Mouse (Mus musculus) embryonic fibroblast, embryonic 13.5 days (primary cell): ENCODE data around the gene Gm49373. TPM values are rescaled to one million over a fixed set of nuclear protein-coding genes. Genes with fewer than 3 reads are reported as not detected.
"Not testable (repeated sequence)": the region's sequence is repeated elsewhere in the genome, so short reads cannot be mapped to it uniquely, and the experiment has no call there.

Experiments
- H3K27ac ChIP-seq: 2 replicates; pipeline ENCODE4 v1.5.1; 2012; ENCODE audit warnings: low read length, control low read depth, inconsistent platforms; ENCODE audit not compliant: insufficient read depth
- H3K4me1 ChIP-seq: 2 replicates; pipeline ENCODE4 v1.6.1; 2011; ENCODE audit warnings: low read length; ENCODE audit not compliant: control insufficient read depth, insufficient read depth
- H3K4me3 ChIP-seq: 2 replicates; pipeline ENCODE4 v1.5.1; 2011; ENCODE audit warnings: mild to moderate bottlenecking, control low read depth, low read length; ENCODE audit not compliant: insufficient read depth
- CTCF ChIP-seq: IDR thresholded peaks from 2 replicates; pipeline ENCODE4 v1.5.1; 2011; ENCODE audit warnings: mild to moderate bottlenecking, control low read depth, low read length, moderate library complexity, borderline replicate concordance; ENCODE audit not compliant: insufficient read depth
- POLR2A ChIP-seq: IDR thresholded peaks from 2 replicates; pipeline ENCODE4 v1.6.1; 2011; ENCODE audit warnings: low read depth, mild to moderate bottlenecking, control low read depth, low read length, moderate library complexity
- polyA plus RNA-seq: library from polyadenylated mRNA; stranded (reverse); fragments of >200 nt; gene quantifications from 2 replicates; pipeline ENCODE4 v1.2.4, GENCODE M21; 2011; ENCODE audit warnings: low read depth; ENCODE audit not compliant: missing spikeins, insufficient read length

The Gm49373 gene
- polyA plus RNA-seq, 1 experiment, result 0.44 TPM

GRCm38 (mm10) chr9:21081127-21081526, 8.2 kb upstream of the Gm49373 start:
- H3K4me1 ChIP-seq, result no peaks in the 10 kb centered on the region
- TF ChIP-seq CTCF (no peak), POLR2A (no peak)
- H3K4me3 ChIP-seq, result no peak overlapping the region
- no peak overlapping the region for H3K27ac ChIP-seq

- Histone ChIP-seq H3K4me1 (peaks cover 9% of the 10 kb centered on the region), H3K4me3 (no peak overlapping the region), H3K27ac (no peak overlapping the region)
- TF ChIP-seq CTCF (no peak), POLR2A (no peak)
These were observed 2.7 kb upstream of the Gm49373 start for GRCm38 (mm10) chr9:21075625-21076024.

GRCm38 (mm10) chr9:21074173-21074572, 1.3 kb upstream of the Gm49373 start:
- no peak for TF ChIP-seq POLR2A
- no peak for TF ChIP-seq CTCF
- Histone ChIP-seq H3K4me3 (no peak overlapping the region), H3K4me1 (peaks cover 9% of the 10 kb centered on the region), H3K27ac (no peak overlapping the region)

GRCm38 (mm10) chr9:21072641-21073040, 255 bp downstream of the Gm49373 start:
- peak overlapping the region; percentile 79 for H3K4me3 ChIP-seq
- TF ChIP-seq CTCF (no peak), POLR2A (no peak)
- H3K27ac ChIP-seq, result 0 out of 2 replicates have a peak overlapping the region, but pooled peaks have one; percentile 10
- H3K4me1 ChIP-seq, result peaks cover 9% of the 10 kb centered on the region

GRCm38 (mm10) chr9:21067006-21067684, 5.8 kb downstream of the Gm49373 start, which contains the start of gene Zglp1:
Zglp1 (minus strand) TSS chr9:21067093.
- TF ChIP-seq CTCF, result no peak
- no peak for TF ChIP-seq POLR2A
- Histone ChIP-seq H3K4me3 (no peak within 1 kb of the TSS), H3K4me1 (peaks cover 7% of the 10 kb centered on the region), H3K27ac (no peak within 1 kb of the TSS)

- peak overlapping the region; percentile 14; the same call in 1 of the 2 replicates for H3K27ac ChIP-seq
- TF ChIP-seq POLR2A (no peak), CTCF (no peak)
- no peak overlapping the region for H3K4me3 ChIP-seq
- no peaks in the 10 kb centered on the region for H3K4me1 ChIP-seq
These were observed 10.0 kb downstream of the Gm49373 start for GRCm38 (mm10) chr9:21062928-21063327.

GRCm38 (mm10) chr9:21051578-21051977, 21.3 kb downstream of the Gm49373 start:
- H3K4me1 ChIP-seq, result no peaks in the 10 kb centered on the region
- no peak for TF ChIP-seq CTCF
- TF ChIP-seq POLR2A, result no peak
- no peak overlapping the region for H3K4me3 ChIP-seq
- no peak overlapping the region for H3K27ac ChIP-seq

- no peaks in the 10 kb centered on the region for H3K4me1 ChIP-seq
- TF ChIP-seq POLR2A, result no peak
- no peak for TF ChIP-seq CTCF
- no peak overlapping the region for H3K27ac ChIP-seq
- H3K4me3 ChIP-seq, result no peak overlapping the region
These were observed 27.7 kb downstream of the Gm49373 start for GRCm38 (mm10) chr9:21045235-21045634.

GRCm38 (mm10) chr9:21044785-21045184, 28.1 kb downstream of the Gm49373 start:
- H3K4me3 ChIP-seq, H3K27ac ChIP-seq, H3K4me1 ChIP-seq: not testable (repeated sequence)

GRCm38 (mm10) chr9:21043563-21043962, 29.3 kb downstream of the Gm49373 start:
- H3K4me3 ChIP-seq, result no peak overlapping the region
- H3K4me1 ChIP-seq, result no peaks in the 10 kb centered on the region
- H3K27ac ChIP-seq, result no peak overlapping the region
- TF ChIP-seq CTCF (no peak), POLR2A (no peak)
